In the genomic region with DNA sequence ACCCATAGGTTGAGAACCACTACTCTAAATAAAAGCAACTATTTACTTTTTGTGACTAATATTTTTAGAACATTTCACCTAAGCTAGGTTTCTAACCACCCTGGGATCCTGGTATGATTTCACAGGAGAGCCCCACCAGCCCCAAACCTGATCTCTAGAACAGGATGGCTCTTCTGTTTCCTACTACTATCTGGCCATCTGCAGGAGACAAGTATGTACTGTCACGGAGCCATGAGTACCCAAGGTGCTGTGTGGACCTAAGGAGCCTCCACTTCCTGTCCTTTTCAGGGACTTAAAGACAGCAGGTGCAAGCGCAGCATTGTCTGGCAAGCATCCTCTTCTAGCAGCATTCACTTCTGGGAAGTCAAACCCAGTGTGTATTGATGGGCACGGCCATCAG, we compare ENCODE assay signal across 31 mouse cellular contexts. TPM values are rescaled to one million over a fixed set of nuclear protein-coding genes. Genes with fewer than 3 reads are reported as not detected.
DNase-seq lines count a peak whose midpoint lies in the region; ATAC-seq and TF ChIP-seq lines count a peak whose summit lies in the region.
"Had no signal": no experiment of that assay in that cellular context is flagged by ENCODE, and none has a peak within 500 bp of the region (broad histone marks: within the 10 kb centered on the region; RNA-seq: fewer than 3 reads in every experiment).

No protein-coding gene starts in this region.

- H3K27ac ChIP-seq in hindbrain, postnatal 0 days = no peak overlapping the region
- no peak overlapping the region for H3K27ac ChIP-seq in hindbrain, embryonic 11.5 days (ENCODE audit: low read depth, low read length)
- H3K27ac ChIP-seq: forebrain, embryonic 10.5 days; forebrain, embryonic 13.5 days; heart, embryonic 15.5 days; hindbrain, embryonic 12.5 days; hindbrain, embryonic 15.5 days; intestine, embryonic 15.5 days had no signal

- DNase-seq in hindbrain, postnatal 0 days (ENCODE audit: low spot score) = no peak
- DNase-seq in hindbrain, embryonic 11.5 days (ENCODE audit: low spot score) = no peak
- DNase-seq in adrenal gland, adult (ENCODE audit: inconsistent age in 2 of 2, low spot score in 1 of 2) = no peak
- no peak for DNase-seq in testis, postnatal 10 days (ENCODE audit: low spot score)
- DNase-seq: adrenal gland, adult 2 months; adrenal gland, postnatal 25 days; cerebellum, adult 2 months; cerebellum, adult 9-11 months; cerebellum, postnatal 25 days; gastrocnemius, postnatal 10 days; gastrocnemius, postnatal 36 days; heart, adult 11 months; heart, postnatal 10 days; heart, postnatal 36 days had no signal

- WGBS in hindbrain, postnatal 0 days = 85% methylated on average over 3 of the region's 3 CpGs
- WGBS in hindbrain, embryonic 11.5 days = 86% methylated on average over 3 of the region's 3 CpGs

- H3K4me1 ChIP-seq in hindbrain, postnatal 0 days (ENCODE audit: insufficient read depth, low read length) = no peaks in the 10 kb centered on the region
- H3K4me1 ChIP-seq in hindbrain, embryonic 11.5 days (replicated peaks; ENCODE audit: control insufficient read depth, insufficient read depth, low read length) = no peaks in the 10 kb centered on the region
- H3K4me1 ChIP-seq: forebrain, embryonic 10.5 days; forebrain, embryonic 13.5 days; hindbrain, embryonic 12.5 days; hindbrain, embryonic 15.5 days had no signal

- H3K27me3 ChIP-seq in hindbrain, postnatal 0 days (ENCODE audit: insufficient read depth, low read length) = no peaks in the 10 kb centered on the region
- no peaks in the 10 kb centered on the region for H3K27me3 ChIP-seq in hindbrain, embryonic 11.5 days (ENCODE audit: control insufficient read depth, insufficient read depth, low read length)
- H3K27me3 ChIP-seq: CH12.LX; forebrain, embryonic 13.5 days; heart, embryonic 12.5 days; heart, embryonic 15.5 days; hindbrain, embryonic 12.5 days; hindbrain, embryonic 15.5 days; intestine, embryonic 15.5 days; Patski had no signal

- ATAC-seq in hindbrain, postnatal 0 days = 0 out of 2 replicates have a peak, but pooled peaks have one; percentile 32
- ATAC-seq in hindbrain, embryonic 11.5 days (ENCODE audit: low FRiP score) = no peak
- ATAC-seq in CD4-positive, CD25-positive, alpha-beta regulatory T cell, adult 4 months = peak; percentile 42
- ATAC-seq in granulocyte monocyte progenitor cell, adult 5-6 weeks (replicated peaks; ENCODE audit: poor library complexity, severe bottlenecking) = peak; percentile 46
- peak; percentile 41; the same call in 1 of the 2 replicates for ATAC-seq in megakaryocyte-erythroid progenitor cell, adult 5-6 weeks (replicated peaks; ENCODE audit: low FRiP score, low TSS enrichment, poor library complexity, severe bottlenecking)
- ATAC-seq: forebrain, embryonic 13.5 days; forebrain, embryonic 16.5 days; intestine, embryonic 15.5 days; Patski had no signal

- peak; percentile 14 for TF ChIP-seq CTCF in hindbrain, postnatal 0 days (IDR thresholded peaks at IDR 0.05; ENCODE audit: low read depth)

- H3K9ac ChIP-seq in hindbrain, postnatal 0 days (replicated peaks; ENCODE audit: low read length) = no peak overlapping the region
- H3K9ac ChIP-seq in hindbrain, embryonic 11.5 days (ENCODE audit: low read depth, low read length) = no peak overlapping the region
- H3K9ac ChIP-seq: forebrain, embryonic 13.5 days; heart, embryonic 12.5 days; heart, embryonic 15.5 days; hindbrain, embryonic 12.5 days; hindbrain, embryonic 15.5 days; intestine, embryonic 15.5 days had no signal

- no peaks in the 10 kb centered on the region for H3K9me3 ChIP-seq in hindbrain, postnatal 0 days (ENCODE audit: low read length)
- no peaks in the 10 kb centered on the region for H3K9me3 ChIP-seq in hindbrain, embryonic 11.5 days (ENCODE audit: control insufficient read depth, low read length)
- H3K9me3 ChIP-seq: forebrain, embryonic 10.5 days; forebrain, embryonic 13.5 days; G1E; heart, embryonic 12.5 days; heart, embryonic 15.5 days; hindbrain, embryonic 12.5 days; hindbrain, embryonic 15.5 days; intestine, embryonic 15.5 days had no signal

- H3K4me3 ChIP-seq in hindbrain, postnatal 0 days (ENCODE audit: low read length) = no peak overlapping the region
- no peak overlapping the region for H3K4me3 ChIP-seq in hindbrain, embryonic 11.5 days (ENCODE audit: low read depth, low read length)
- H3K4me3 ChIP-seq: forebrain, embryonic 10.5 days; forebrain, embryonic 13.5 days; heart, embryonic 12.5 days; heart, embryonic 15.5 days; hindbrain, embryonic 12.5 days; hindbrain, embryonic 15.5 days; intestine, embryonic 15.5 days had no signal

- peaks cover 34% of the 10 kb centered on the region for H3K36me3 ChIP-seq in hindbrain, postnatal 0 days (ENCODE audit: insufficient read depth, low read length)
- H3K36me3 ChIP-seq in hindbrain, embryonic 11.5 days (ENCODE audit: control insufficient read depth, insufficient read depth, low read length) = no peaks in the 10 kb centered on the region

- H3K4me2 ChIP-seq in hindbrain, postnatal 0 days (ENCODE audit: low read depth, low read length) = no peak overlapping the region
- no peak overlapping the region for H3K4me2 ChIP-seq in hindbrain, embryonic 11.5 days (replicated peaks; ENCODE audit: low read depth, low read length)
- H3K4me2 ChIP-seq: forebrain, embryonic 13.5 days; heart, embryonic 12.5 days; heart, embryonic 15.5 days; hindbrain, embryonic 12.5 days; hindbrain, embryonic 15.5 days; intestine, embryonic 15.5 days had no signal

RNA-seq across cellular contexts. Expression of a gene that starts 9.5 kb away (rescaled TPM):
- 212 and 454 TPM in 2 replicates for total RNA-seq in hindbrain, postnatal 0 days (2014; rRNA removed)
- 664 and 698 TPM in 2 replicates for polyA plus RNA-seq in hindbrain, postnatal 0 days (2015; fragmentation: Nextera tagmentation; extraction: Ambion mirVana)
- polyA plus RNA-seq in hindbrain, embryonic 11.5 days (2014; fragmentation: Nextera tagmentation; extraction: Ambion mirVana) = 268 and 291 TPM in 2 replicates
- 10 to 100 TPM; 46.2 to 69.9 TPM for polyA plus RNA-seq in CD4-positive, CD25-positive, alpha-beta regulatory T cell, adult 4 months (2017; shearing (Covaris generic))
- 165 and 172 TPM in 2 replicates for total RNA-seq in granulocyte monocyte progenitor cell, adult 5-6 weeks (2014; fragmentation: Nextera tagmentation)
- 93.4 and 107 TPM in 2 replicates for total RNA-seq in granulocyte monocyte progenitor cell, adult 5-6 weeks (2017)
- 159 and 176 TPM in 2 replicates for total RNA-seq in megakaryocyte-erythroid progenitor cell, adult 5-6 weeks (2014; fragmentation: Nextera tagmentation)
- total RNA-seq in megakaryocyte-erythroid progenitor cell, adult 5-6 weeks (2017) = 65.9 and 71.6 TPM in 2 replicates

RNA-seq across cellular contexts. Expression of a gene that starts 16.3 kb away (rescaled TPM):
- total RNA-seq in hindbrain, postnatal 0 days (2014; rRNA removed) = not detected in 2 replicates
- 1.3 and 2.5 TPM in 2 replicates for polyA plus RNA-seq in hindbrain, postnatal 0 days (2015; fragmentation: Nextera tagmentation; extraction: Ambion mirVana)
- 0.90 and 1.3 TPM in 2 replicates for polyA plus RNA-seq in hindbrain, embryonic 11.5 days (2014; fragmentation: Nextera tagmentation; extraction: Ambion mirVana)
- not detected for polyA plus RNA-seq in CD4-positive, CD25-positive, alpha-beta regulatory T cell, adult 4 months (2017; shearing (Covaris generic))
- 2.4 and 4.0 TPM in 2 replicates for total RNA-seq in granulocyte monocyte progenitor cell, adult 5-6 weeks (2014; fragmentation: Nextera tagmentation)
- 0.90 and 1.4 TPM in 2 replicates for total RNA-seq in granulocyte monocyte progenitor cell, adult 5-6 weeks (2017)
- total RNA-seq in megakaryocyte-erythroid progenitor cell, adult 5-6 weeks (2014; fragmentation: Nextera tagmentation) = 0.96 and 2.5 TPM in 2 replicates
- total RNA-seq in megakaryocyte-erythroid progenitor cell, adult 5-6 weeks (2017) = not detected in 2 replicates
- total RNA-seq: adrenal gland, adult 2 months; adrenal gland, postnatal 25 days; gastrocnemius, postnatal 10 days; heart, adult 8-10 months had no signal
- polyA plus RNA-seq: embryonic facial prominence, embryonic 11.5 days; embryonic facial prominence, embryonic 14.5 days; forebrain, embryonic 13.5 days; forebrain, embryonic 16.5 days; G1E; heart, embryonic 12.5 days; heart, embryonic 15.5 days had no signal

RNA-seq across cellular contexts. Expression of a gene that starts 28.2 kb away (rescaled TPM):
- total RNA-seq in hindbrain, postnatal 0 days (2014; rRNA removed) = 14.8 and 18.8 TPM in 2 replicates
- 35.6 and 36.9 TPM in 2 replicates for polyA plus RNA-seq in hindbrain, postnatal 0 days (2015; fragmentation: Nextera tagmentation; extraction: Ambion mirVana)
- 23.9 and 29.3 TPM in 2 replicates for polyA plus RNA-seq in hindbrain, embryonic 11.5 days (2014; fragmentation: Nextera tagmentation; extraction: Ambion mirVana)
- 10 to 100 TPM; 27.8 to 29.7 TPM for polyA plus RNA-seq in CD4-positive, CD25-positive, alpha-beta regulatory T cell, adult 4 months (2017; shearing (Covaris generic))
- 9.7 and 16.2 TPM in 2 replicates for total RNA-seq in granulocyte monocyte progenitor cell, adult 5-6 weeks (2014; fragmentation: Nextera tagmentation)
- total RNA-seq in granulocyte monocyte progenitor cell, adult 5-6 weeks (2017) = 3.8 and 11.6 TPM in 2 replicates
- total RNA-seq in megakaryocyte-erythroid progenitor cell, adult 5-6 weeks (2014; fragmentation: Nextera tagmentation) = 12.0 and 39.5 TPM in 2 replicates
- total RNA-seq in megakaryocyte-erythroid progenitor cell, adult 5-6 weeks (2017) = 7.6 and 11.8 TPM in 2 replicates

RNA-seq across cellular contexts. Expression of a gene that starts 44.2 kb away (rescaled TPM):
- 19.2 and 30.4 TPM in 2 replicates for total RNA-seq in hindbrain, postnatal 0 days (2014; rRNA removed)
- polyA plus RNA-seq in hindbrain, postnatal 0 days (2015; fragmentation: Nextera tagmentation; extraction: Ambion mirVana) = 13.2 and 14.6 TPM in 2 replicates
- 38.1 and 38.8 TPM in 2 replicates for polyA plus RNA-seq in hindbrain, embryonic 11.5 days (2014; fragmentation: Nextera tagmentation; extraction: Ambion mirVana)
- polyA plus RNA-seq in CD4-positive, CD25-positive, alpha-beta regulatory T cell, adult 4 months (2017; shearing (Covaris generic)) = under 1 TPM in 1 of 2 experiments, not detected in 1; 0.65 TPM
- total RNA-seq in granulocyte monocyte progenitor cell, adult 5-6 weeks (2014; fragmentation: Nextera tagmentation) = 0.13 TPM in 1 of 2 replicates, not detected in the other
- total RNA-seq in granulocyte monocyte progenitor cell, adult 5-6 weeks (2017) = 0.15 and 0.52 TPM in 2 replicates
- total RNA-seq in megakaryocyte-erythroid progenitor cell, adult 5-6 weeks (2014; fragmentation: Nextera tagmentation) = not detected in 2 replicates
- total RNA-seq in megakaryocyte-erythroid progenitor cell, adult 5-6 weeks (2017) = not detected in 2 replicates
- polyA plus RNA-seq: G1E had no signal
